Mouse (Mus musculus) midbrain, postnatal 0 days (tissue): ENCODE measurements at regions not wholly inside any gene's neighbourhood (a gene's known extent, or its start where the extent isn't known, plus 50 kb on each side); places are given as distances from the start of the nearest gene placed in this dataset.

Source experiments
- ATAC-seq: fragments of 200-750 bp; cut with Nextera tagmentation; 2 replicates; pipeline ENCODE4 v1.8.0; 2017; ENCODE audit warnings: moderate number of reproducible peaks, mild to moderate bottlenecking, moderate TSS enrichment, moderate library complexity; ENCODE audit not compliant: low FRiP score
- DNase-seq: peaks from one replicate; pipeline ENCODE4 v3.0.0-alpha.2; 2015; ENCODE audit warnings: low spot score
- H3K27ac ChIP-seq: fragments of 300-500 bp; sonication (generic); 2 replicates; pipeline ENCODE4 v1.5.1; 2014; ENCODE audit warnings: low read depth, mild to moderate bottlenecking, low read length, mixed read lengths
- H3K27me3 ChIP-seq: fragments of 300-500 bp; sonication (generic); 2 replicates; pipeline ENCODE4 v1.6.1; 2014; ENCODE audit warnings: low read length, control low read depth, mixed read lengths; ENCODE audit not compliant: insufficient read depth
- H3K36me3 ChIP-seq: fragments of 300-500 bp; sonication (generic); 2 replicates; pipeline ENCODE4 v1.6.1; 2014; ENCODE audit warnings: low read length, control low read depth, mixed read lengths; ENCODE audit not compliant: insufficient read depth
- H3K4me1 ChIP-seq: fragments of 300-500 bp; sonication (generic); 2 replicates; pipeline ENCODE4 v1.6.1; 2014; ENCODE audit warnings: mild to moderate bottlenecking, control low read depth, antibody characterized with exemption, low read length, mixed read lengths; ENCODE audit not compliant: insufficient read depth
- H3K4me2 ChIP-seq: fragments of 300-500 bp; sonication (generic); 2 replicates; pipeline ENCODE4 v1.6.1; 2014; ENCODE audit warnings: low read depth, mild to moderate bottlenecking, low read length, mixed read lengths; ENCODE audit not compliant: poor library complexity, severe bottlenecking
- H3K4me3 ChIP-seq: fragments of 300-500 bp; sonication (generic); 2 replicates; pipeline ENCODE4 v1.5.1; 2014; ENCODE audit warnings: low read depth, mild to moderate bottlenecking, low read length, moderate library complexity
- H3K9ac ChIP-seq: fragments of 300-500 bp; sonication (generic); replicated peaks from 2 replicates; pipeline ENCODE4 v1.6.1; 2014; ENCODE audit warnings: mild to moderate bottlenecking, low read length, moderate library complexity, mixed read lengths; ENCODE audit not compliant: poor library complexity, severe bottlenecking
- H3K9me3 ChIP-seq: fragments of 300-500 bp; sonication (generic); 2 replicates; pipeline ENCODE4 v1.6.1; 2016; ENCODE audit warnings: low read length, control low read depth
- CTCF ChIP-seq: IDR thresholded peaks from 2 replicates; pipeline ENCODE4 v1.5.1; 2016; ENCODE audit warnings: antibody characterized with exemption, mild to moderate bottlenecking
- WGBS: fragments of 180-500 bp; shearing (Covaris S2); extraction: QIAGEN DNeasy Blood & Tissue Kit; methylation state at CpG from one replicate; pipeline ENCODE4 v1.1.7; 2014; 5-methylcytosine and 5-hydroxymethylcytosine counted together

GRCm38 (mm10) chr5:39453706-39454105, 301.6 kb downstream of the Hs3st1 start:
- Histone ChIP-seq H3K36me3 (no peaks in the 10 kb centered on the region), H3K27me3 (no peaks in the 10 kb centered on the region), H3K27ac (no peak overlapping the region), H3K9ac (no peak overlapping the region), H3K4me3 (no peak overlapping the region), H3K4me2 (no peak overlapping the region), H3K9me3 (no peaks in the 10 kb centered on the region), H3K4me1 (no peaks in the 10 kb centered on the region)
- no peak for TF ChIP-seq CTCF
- ATAC-seq (no peak), DNase-seq (no peak)

- no peak overlapping the region for H3K4me3 ChIP-seq
- no peaks in the 10 kb centered on the region for H3K9me3 ChIP-seq
- no peak overlapping the region for H3K9ac ChIP-seq
- no peak overlapping the region for H3K4me2 ChIP-seq
- no peak for ATAC-seq
- no peak for TF ChIP-seq CTCF
- WGBS: 92% methylated on average over 3 of the region's 3 CpGs
- H3K27ac ChIP-seq: no peak overlapping the region
- no peaks in the 10 kb centered on the region for H3K27me3 ChIP-seq
- no peak for DNase-seq
- no peaks in the 10 kb centered on the region for H3K4me1 ChIP-seq
- no peaks in the 10 kb centered on the region for H3K36me3 ChIP-seq
Observed at GRCm38 (mm10) chr5:39440817-39441216, 314.5 kb downstream of the Hs3st1 start.

GRCm38 (mm10) chr5:39437463-39438201, 317.6 kb downstream of the Hs3st1 start:
- H3K9ac ChIP-seq: no peak overlapping the region
- ATAC-seq: no peak
- no peaks in the 10 kb centered on the region for H3K9me3 ChIP-seq
- no peaks in the 10 kb centered on the region for H3K36me3 ChIP-seq
- no peaks in the 10 kb centered on the region for H3K27me3 ChIP-seq
- TF ChIP-seq CTCF: no peak
- H3K4me1 ChIP-seq: no peaks in the 10 kb centered on the region
- no peak overlapping the region for H3K27ac ChIP-seq
- no peak overlapping the region for H3K4me2 ChIP-seq
- WGBS: 71% methylated on average over 4 of the region's 4 CpGs
- no peak overlapping the region for H3K4me3 ChIP-seq
- DNase-seq: no peak

GRCm38 (mm10) chr5:39426053-39426452, 329.2 kb downstream of the Hs3st1 start:
- TF ChIP-seq CTCF: no peak
- no peak for DNase-seq

GRCm38 (mm10) chr5:39423720-39424119, 331.6 kb downstream of the Hs3st1 start:
- ATAC-seq (no peak), DNase-seq (no peak)
- WGBS: 80% methylated on average over 9 of the region's 9 CpGs
- no peak overlapping the region for H3K27ac ChIP-seq
- no peaks in the 10 kb centered on the region for H3K36me3 ChIP-seq
- no peaks in the 10 kb centered on the region for H3K9me3 ChIP-seq
- H3K4me3 ChIP-seq: no peak overlapping the region
- no peaks in the 10 kb centered on the region for H3K4me1 ChIP-seq
- H3K4me2 ChIP-seq: no peak overlapping the region
- no peaks in the 10 kb centered on the region for H3K27me3 ChIP-seq
- H3K9ac ChIP-seq: no peak overlapping the region
- TF ChIP-seq CTCF: no peak

More at GRCm38 (mm10) chr5:39426053-39426452, 329.2 kb downstream of the Hs3st1 start:
- 66% methylated on average over 3 of the region's 3 CpGs for WGBS
- ATAC-seq: no peak
- Histone ChIP-seq H3K36me3 (no peaks in the 10 kb centered on the region), H3K9me3 (no peaks in the 10 kb centered on the region), H3K4me2 (no peak overlapping the region), H3K27me3 (no peaks in the 10 kb centered on the region), H3K4me1 (no peaks in the 10 kb centered on the region), H3K4me3 (no peak overlapping the region), H3K9ac (no peak overlapping the region), H3K27ac (no peak overlapping the region)

- Histone ChIP-seq H3K4me3 (no peak overlapping the region), H3K4me1 (0 out of 2 replicates have a peak, but pooled peaks cover 6% of the 10 kb centered on the region), H3K9me3 (no peaks in the 10 kb centered on the region), H3K36me3 (no peaks in the 10 kb centered on the region), H3K27ac (no peak overlapping the region), H3K4me2 (no peak overlapping the region), H3K27me3 (no peaks in the 10 kb centered on the region), H3K9ac (no peak overlapping the region)
- 95% methylated on average over 1 of the region's 1 CpGs for WGBS
- ATAC-seq: no peak
- DNase-seq: peak; percentile 26
- TF ChIP-seq CTCF: no peak
Observed at GRCm38 (mm10) chr5:39418795-39419194, 336.5 kb downstream of the Hs3st1 start.
